Mouse (Mus musculus): ENCODE measurements around the gene 2810408A11Rik.

2810408A11Rik gene

DNA sequence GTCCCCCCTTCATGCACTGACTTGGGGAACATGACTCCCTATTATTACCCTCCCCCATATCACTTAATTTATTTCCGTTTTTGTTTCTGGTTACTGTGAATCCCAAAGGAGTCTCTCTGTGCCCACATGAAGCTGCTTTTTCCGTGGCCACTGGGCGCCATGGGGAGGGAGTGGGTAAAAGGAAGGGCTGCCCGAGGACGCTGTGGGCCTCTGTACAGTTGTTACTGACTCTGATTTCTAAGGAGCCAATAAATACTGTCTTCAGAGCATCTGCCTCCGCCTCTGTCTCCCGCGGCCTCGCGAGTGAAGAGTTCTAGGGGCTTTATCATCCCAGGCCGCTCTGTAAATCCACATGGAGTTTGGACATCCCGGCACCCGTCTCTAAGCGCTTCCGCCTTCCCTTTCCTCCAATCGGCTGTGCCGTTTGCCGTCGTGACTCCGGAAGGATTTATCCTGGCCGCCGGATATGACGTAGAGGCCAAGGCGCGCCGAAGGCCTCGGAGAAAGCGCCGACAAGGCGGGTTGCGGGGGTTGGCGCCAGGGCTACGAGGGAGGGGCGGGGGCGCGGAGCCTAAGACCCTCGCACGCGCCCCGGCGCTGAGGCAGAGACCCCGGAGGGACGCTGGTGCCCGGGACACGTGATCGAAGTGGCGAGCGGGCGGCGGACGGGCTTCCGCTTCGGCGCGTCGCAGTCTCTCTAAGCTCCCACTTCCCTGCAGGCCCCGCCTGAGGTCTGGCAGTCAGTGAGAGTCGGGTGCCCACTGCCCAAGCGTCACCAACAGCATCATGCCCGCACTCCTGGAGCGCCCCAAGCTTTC, 13.0 kb upstream of the 2810408A11Rik start, which contains the start of gene Gps2:
Gene Gps2 (plus strand): TSS at position 335 of the 818 bp plus-strand sequence.
- in situ Hi-C loops (cut with MseI, MboI), result no loop called here

DNA sequence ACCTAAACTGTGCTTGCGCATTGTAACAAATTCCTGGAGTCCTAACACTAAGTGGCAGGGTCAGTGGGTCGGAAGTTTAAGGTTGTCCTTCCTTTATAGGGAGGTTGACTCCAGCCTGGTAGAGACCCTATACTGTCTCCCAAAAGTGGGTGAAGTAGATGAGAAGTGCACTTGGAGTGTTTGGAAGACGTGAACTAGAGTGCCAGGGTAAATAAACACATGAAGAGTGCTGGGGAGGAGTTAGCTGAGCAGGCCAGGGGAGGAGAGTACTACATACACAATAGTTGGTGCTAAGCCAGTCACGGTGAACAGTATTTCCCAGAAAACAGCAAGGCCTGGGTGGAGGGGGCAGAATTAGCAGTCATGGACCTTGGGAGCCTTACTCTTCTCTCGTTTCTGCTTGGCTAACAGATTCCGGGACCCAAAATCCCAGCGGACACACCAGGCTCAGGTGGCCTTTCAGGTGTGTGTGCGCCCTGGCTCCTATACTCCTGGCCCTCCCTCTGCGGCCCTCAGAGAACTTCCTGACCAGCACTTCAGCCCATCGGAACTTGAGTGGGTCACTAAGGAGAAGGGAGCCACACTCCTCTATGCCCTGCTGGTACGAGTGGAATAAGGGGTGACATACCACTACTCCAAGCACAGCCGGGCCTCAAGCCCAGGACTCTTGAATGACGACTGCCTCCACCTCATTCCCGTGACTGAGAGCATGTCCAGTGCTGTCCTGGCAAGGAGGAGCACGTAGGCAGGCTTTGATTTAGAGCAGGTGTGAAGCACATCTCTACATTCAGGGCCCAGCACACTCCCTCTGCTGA, 12.1 kb upstream of the 2810408A11Rik start:
- in situ Hi-C loops (cut with MseI, MboI), result no loop called here

DNA sequence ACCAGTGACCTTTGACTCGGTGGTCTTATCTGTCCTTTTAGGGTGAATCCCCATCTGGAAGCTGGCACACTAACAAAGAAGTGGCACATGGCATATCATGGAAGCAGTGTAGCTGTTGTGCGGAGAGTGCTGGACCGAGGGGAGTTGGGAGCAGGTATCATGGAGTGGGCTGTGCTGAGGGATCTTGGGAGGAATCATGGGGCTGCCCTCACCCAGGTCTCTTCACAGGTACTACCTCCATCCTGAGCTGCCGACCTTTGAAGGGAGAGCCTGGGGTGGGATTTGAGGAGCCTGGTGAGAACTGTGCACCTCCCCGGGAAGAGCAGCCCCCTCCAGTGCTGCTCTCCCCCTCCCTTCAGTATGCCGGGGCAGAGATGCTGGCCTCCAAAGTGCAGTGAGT, 10.9 kb upstream of the 2810408A11Rik start:
- in situ Hi-C loops (cut with MseI, MboI), result no loop called here

DNA sequence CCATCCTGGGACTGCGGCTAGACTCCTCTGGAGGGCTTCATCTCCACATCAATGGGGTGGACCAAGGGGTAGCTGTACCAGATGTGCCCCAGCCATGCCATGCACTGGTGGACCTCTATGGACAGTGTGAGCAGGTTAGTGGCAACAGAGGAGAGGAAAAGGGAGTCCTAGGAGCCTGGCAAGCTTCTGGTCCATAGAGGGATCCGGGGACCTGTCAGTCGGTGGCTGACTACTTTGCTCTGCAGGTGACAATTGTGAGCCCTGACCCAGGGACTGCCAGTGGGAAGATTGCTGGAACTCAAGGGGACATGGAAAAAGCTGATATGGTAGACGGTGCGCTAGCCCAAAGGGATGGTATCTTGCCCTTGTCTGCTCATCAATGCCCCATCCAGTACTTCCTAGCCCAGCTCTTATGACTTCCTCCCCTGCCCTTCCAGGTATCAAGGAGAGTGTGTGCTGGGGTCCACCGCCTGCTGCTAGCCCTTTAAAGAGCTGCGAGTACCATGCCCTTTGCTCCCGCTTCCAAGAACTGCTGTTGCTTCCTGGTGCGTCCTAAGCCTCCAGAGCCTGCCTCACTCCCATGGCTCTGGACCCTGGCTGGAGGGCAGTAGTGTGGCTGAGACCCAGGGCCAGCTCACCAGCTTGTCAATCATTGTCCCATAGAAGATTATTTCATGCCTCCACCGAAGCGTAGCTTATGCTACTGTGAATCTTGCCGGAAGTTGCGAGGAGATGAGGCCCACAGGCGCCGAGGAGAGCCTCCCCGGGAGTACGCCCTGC, 10.2 kb upstream of the 2810408A11Rik start:
- in situ Hi-C loops (cut with MseI, MboI), result no loop called here

DNA sequence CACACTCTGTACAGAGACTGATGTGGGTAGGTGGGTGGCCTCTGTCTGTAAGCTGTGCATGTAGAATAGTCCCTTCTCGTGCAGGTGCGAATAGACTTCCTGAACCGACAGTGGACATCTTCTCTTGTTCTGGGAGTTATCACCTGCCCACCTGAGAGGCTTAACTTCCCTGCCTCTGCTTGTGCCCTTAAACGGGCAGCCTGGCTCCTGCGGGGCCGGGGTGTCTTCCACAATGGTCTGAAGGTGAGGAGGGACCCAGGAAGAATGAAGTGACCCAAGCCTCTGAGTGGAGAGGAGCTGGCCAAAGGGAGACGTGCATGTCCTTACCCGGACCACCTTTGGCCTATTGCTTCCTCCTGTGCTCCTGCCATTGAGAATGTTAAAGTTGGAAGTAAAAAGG, 9.4 kb upstream of the 2810408A11Rik start:
- in situ Hi-C loops (cut with MseI, MboI), result no loop called here

DNA sequence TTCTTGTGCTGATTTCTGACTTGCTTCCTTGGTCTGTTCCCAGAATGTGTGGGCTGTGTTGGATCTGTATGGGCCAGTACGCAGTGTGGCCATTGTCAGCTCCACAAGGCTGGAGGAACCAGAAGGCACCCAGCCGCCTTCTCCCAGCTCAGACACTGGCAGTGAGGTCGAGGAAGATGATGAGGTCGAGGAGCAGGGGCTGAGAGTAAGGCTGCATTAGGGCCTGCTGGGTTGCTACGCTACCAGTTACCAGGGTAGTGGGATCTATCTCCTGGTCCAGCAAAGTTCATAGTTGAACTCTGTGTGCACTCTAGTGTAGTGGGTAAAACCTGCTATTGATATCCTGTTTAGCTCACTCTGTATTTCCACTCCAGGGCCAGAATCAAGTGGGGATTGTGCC, 8.4 kb upstream of the 2810408A11Rik start:
- in situ Hi-C loops (cut with MseI, MboI), result no loop called here

DNA sequence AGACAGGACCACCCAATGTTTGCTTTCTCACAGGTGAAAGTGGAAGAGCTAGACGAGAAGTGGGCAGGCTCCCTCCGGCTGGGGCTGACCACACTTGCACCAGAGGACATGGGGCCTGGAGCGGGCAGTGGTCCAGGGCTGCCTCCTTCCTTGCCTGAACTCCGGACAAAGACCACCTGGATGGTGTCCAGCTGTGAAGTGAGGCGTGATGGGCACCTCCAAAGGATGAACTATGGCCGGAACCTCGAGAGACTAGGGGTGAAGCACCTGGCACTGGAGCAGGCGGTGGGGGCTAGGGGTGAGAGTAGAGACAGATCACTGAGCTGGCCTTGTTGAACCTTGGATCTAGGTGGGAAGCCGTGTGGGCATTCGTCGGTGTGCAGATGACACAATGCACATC, 7.9 kb upstream of the 2810408A11Rik start:
- in situ Hi-C loops (cut with MseI, MboI), result no loop called here

DNA sequence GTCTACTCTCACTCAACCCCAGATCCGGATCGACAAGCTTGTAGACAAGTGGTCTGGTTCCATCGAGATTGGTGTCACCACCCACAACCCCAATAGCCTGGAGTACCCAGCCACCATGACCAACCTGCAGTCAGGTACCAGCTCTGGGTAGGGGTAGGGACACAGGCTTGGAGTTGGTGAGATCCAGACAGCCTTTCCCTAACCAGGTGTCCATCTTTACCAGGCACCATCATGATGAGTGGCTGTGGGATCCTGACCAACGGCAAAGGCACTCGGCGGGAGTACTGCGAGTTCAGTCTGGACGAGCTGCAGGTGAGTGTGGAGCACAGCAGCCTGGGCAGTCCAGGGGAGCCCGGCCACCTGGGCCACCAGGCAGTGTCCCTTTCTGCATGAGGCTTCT, 3.5 kb upstream of the 2810408A11Rik start:
- in situ Hi-C loops (cut with MseI, MboI), result no loop called here

DNA sequence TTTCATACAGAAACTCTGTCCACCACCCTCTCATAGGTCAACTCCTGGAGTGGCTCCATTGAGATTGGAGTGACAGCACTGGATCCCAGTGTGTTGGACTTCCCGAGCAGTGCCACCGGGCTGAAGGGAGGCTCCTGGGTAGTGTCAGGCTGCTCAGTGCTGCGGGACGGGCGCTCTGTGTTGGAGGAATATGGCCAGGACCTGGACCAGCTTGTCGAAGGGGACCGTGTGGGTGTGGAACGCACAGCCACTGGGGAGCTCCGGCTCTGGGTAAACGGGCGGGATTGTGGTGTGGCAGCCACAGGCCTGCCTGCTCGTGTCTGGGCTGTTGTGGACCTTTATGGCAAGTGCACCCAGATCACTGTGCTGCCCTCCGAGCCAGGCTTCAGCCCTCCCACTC, 2.2 kb upstream of the 2810408A11Rik start:
- in situ Hi-C loops (cut with MseI, MboI), result no loop called here

DNA sequence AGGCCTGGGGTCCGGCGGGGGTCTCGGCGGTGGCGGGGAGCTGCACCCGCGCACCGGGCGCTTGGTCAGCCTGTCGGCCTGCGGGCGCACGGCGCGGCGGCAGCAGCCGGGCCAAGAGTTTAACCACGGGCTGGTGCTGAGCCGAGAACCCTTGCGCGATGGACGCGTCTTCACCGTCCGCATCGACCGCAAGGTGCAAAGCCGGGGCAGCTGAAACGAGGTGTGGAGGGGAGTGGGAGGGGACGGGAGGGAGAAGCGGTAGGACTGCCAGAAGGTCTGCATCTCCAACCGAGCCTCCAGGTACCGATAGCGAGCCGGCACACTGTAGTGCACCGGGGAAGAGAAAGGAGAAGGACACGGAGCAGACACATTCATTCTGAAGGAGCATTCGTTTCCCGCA, 1.2 kb upstream of the 2810408A11Rik start:
- in situ Hi-C loops (cut with MseI, MboI), result no loop called here

DNA sequence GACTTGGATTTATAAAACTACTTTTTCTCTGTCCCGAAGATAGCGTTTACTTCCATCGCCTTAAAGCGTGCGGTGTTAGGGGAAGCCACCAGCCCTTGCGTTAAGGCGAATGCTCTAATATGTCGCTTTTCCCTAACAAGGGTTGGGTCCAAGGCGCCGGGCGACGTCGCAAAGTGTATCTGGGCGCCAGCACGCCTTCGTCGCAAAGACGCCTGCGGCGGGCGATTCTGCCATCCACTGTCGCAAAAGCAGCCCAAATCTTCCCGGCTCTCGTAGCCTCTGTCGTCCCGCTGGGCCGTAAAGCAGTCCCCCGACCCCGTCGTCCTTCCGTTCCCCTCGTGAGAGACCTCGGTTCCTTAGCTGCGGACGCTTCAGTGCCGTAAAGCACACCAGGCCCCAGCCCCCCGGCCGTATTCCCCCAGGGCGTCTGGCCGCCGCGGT, 639 bp upstream of the 2810408A11Rik start:
- in situ Hi-C loops (cut with MseI, MboI), result no loop called here

DNA sequence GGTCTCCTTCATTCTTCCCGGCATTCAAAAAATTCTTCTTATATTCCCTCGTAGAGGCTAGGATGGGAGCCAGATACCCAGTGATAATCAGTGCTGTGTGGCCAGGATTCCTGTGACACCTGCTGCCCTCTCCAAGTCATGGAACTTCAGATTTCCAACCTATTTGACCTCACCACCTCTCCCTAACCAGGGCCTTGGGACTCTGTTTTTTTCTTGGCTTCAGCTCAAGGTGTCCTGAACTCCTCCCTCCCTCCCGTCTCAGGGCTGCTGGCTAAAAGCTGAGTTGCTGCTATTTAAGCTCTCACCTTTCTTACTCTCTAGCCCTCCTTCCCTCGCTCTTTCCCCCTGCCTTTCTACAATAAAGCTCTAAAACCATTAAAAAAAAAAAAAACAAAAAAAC, 917 bp downstream of the 2810408A11Rik start:
- in situ Hi-C loops (cut with MseI, MboI), result no loop called here

DNA sequence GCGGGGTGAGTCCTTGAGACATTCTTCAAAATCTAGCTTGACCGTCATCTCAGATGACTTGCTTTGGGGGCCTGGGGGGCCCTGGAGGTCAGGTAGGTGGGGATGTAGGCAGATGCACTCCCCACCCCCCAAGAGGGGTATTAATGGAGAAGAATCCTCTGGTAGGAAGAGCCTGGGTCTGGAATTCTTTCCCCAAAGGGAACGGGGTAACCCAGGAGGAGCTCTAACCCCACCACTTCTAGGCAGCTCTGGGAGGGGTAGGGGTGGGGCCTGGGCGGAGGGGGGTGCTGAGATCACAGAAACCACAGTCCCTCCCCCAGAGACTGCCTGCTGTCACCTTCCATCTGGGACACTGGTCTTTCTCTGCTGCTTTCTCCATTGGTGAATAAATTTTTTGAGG, 5.5 kb downstream of the 2810408A11Rik start, which contains the start of gene Acap1:
Gene Acap1 (minus strand): TSS at position 249 of the 400 bp plus-strand sequence.
- in situ Hi-C loops (cut with MseI, MboI), result no loop called here

DNA sequence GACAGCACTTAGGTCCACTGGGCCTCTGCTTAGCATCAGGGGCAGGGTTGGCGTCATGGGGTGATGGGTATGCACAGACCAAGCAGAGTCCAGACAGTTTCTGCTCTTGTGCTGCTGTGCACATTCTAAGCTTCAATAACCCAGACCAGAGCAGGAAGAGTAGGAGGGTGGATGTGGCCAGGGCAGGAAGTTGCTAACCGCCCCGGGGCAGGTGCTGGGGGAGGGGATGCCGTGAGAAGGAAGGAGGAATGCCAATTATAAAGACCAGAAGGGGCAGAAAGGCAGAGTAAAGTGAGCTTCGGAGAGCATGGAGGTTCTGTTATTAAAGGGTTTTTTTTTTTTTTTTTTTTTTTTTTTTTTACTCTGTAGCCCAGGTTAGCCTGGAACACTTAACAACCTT, 6.1 kb downstream of the 2810408A11Rik start:
- in situ Hi-C loops (cut with MseI, MboI), result no loop called here

DNA sequence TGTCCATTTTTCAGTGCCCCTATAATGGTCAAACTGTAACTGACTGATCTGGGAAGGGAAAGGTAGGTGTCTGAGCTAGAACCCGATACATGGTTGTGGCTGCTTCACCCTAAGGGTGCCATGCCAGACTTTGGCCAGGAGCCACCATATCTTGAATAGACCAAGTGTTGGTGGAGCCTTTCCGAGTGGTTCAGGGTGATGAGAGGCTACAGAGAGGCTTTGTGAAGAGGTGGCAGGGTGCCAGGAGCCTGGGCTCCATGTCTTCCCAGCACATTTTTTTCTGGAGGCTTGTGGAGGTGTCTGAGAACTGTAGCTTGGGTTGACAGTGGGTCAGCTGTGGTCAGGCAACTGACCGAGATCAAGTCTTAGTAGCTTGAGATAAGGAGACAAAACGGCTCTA, 9.3 kb downstream of the 2810408A11Rik start:
- in situ Hi-C loops (cut with MseI, MboI), result no loop called here

DNA sequence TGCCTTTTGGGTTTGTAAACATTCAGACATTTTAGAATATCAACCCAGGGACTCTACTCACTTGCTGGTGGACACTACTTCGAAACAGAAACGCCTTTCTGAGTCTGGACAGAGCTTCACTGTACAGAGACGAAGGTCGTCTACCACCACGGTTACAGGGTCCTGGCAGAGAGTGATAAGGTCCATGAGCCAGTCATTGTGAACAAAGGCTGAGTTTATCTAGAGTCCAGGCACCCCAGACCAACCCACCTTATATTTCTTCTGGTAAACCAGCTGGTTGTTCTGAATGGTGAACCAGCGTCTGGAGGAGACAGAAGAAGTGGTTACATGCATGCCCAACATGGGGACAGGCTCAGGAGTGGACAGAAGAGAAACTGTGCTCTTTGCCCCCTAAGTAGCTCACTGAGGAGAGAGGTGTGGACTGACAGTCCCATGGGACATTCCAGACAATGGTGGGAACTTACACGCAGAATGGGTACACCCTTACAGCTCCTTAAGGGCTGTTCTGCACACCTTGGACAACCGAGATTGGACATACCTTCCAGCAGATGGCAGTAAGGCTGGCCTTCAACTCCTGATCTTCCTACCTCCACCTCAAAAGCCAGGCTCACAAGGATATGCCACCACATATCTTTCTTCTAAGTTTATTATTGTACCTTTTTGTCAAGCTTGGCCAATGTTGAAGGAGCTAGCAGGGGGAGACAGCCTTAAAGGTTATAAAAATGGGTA, 13.7 kb downstream of the 2810408A11Rik start:
- in situ Hi-C loops (cut with MseI, MboI), result no loop called here

DNA sequence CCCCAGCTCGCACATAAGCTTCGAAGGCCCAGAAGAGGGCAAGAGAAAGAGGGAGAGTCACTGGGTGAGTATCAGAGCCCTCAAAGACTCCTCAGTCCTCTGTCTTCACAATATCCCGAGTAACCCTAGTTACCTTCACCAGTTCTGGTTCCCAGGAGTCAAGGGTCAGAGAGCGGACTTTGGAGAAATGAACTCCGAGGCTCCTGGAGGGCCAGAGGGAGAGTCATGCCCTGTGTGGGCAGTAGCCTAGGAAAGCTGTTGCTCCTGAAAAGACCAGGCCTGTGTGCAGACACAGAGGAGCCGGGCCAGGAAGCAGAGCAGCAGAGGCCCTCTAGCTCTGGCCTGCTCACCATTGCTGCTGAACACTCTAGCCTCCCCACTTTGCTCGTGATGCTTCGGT, 16.1 kb downstream of the 2810408A11Rik start:
- in situ Hi-C loops (cut with MseI, MboI), result no loop called here

DNA sequence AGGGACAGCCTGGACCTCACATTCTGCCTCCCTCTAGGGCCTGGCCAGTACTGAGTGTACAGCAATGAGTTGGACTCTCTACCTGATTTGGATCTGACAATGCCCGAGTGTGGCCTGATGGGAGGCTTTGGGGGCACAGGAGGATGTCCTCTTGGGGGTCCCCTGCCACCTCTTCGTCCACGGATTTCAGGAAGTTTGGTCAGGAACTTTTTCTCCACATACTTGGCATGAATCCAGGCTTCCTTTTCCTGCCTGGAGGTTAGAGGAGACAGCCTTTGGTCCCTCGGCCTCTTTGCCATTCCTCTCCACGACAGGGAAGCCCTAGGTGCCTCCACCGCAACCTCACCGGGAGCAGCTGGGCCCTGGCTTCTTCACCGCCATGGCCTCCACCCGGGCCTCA, 16.5 kb downstream of the 2810408A11Rik start:
- in situ Hi-C loops (cut with MseI, MboI), result no loop called here

DNA sequence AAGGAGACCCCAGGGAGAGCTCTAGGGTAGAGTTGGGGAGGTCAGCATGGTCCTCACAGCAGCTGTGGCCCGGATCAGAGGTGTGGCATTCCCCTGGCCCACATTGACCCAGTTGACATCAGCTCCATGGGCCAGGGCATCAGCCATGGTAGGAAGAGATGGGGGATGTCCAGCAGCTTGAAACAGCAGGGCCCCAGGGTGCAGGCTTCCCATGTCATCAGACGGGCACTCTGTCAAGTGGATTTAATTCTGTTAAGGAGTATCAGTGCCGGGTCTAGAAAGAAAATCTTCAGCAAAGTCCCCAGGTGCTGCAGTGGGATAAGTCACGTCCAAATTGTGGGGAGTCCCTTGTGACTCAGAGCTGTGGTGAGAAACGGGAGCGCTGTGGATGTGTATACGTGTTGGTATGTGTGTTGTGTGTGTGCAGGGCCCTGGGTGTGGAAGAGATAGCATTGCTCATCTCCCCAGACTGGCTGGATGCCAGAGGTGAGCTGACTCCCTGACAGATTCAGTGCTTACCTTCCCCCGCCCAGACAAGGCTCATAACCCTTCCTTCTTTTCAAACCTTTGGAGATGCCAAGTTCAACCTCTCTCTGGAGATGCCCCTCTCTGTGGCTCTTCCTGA, 17.1 kb downstream of the 2810408A11Rik start:
- in situ Hi-C loops (cut with MseI, MboI), result no loop called here

DNA sequence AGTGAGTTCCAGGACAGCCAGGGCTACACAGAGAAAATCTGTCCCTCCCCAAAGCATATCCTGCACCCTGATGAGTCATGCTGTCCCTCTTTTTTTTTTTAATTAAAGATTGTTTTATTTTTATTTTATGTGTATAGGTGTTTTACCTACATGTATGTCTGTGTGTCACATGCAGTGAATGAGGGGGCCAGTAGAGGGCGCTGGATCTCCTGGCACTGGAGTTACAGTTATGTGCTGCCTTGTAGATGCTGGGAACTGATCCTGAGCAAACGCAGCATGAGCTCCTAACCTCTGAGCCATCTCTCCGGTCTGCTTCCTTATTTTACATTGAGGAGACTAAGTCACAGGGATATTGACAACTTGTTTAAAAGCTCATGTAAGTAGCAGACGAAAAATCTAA, 17.7 kb downstream of the 2810408A11Rik start:
- in situ Hi-C loops (cut with MseI, MboI), result no loop called here
